Comparison of ENCODE assay signal across 9 mouse cellular contexts in the genomic region with DNA sequence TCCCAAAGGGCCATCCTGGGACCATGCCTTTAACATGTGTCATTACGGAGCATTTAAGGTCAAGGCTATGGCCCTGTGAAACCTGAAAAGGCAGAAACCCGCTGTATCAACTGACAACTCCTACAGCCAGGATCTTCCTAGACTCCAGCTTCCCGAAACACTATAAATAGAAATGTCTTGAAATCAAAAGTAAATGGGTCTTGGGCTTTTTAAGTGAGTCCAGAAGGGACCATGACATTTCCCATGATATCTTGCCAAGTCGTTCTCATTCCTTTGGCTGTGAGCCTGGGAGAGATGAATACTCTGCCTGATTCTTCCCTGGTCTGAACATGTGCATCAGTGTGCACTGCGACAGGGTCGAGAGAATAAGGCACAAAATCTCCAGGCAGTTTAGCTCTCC.
DNase-seq lines count a peak whose midpoint lies in the region; ATAC-seq lines count a peak whose summit lies in the region.
"Had no signal": no experiment of that assay in that cellular context is flagged by ENCODE, and none has a peak within 500 bp of the region (broad histone marks: within the 10 kb centered on the region; RNA-seq: fewer than 3 reads in every experiment).

No protein-coding gene starts in this region.

- 0 out of 2 replicates have a peak, but pooled peaks have one; percentile 48 for ATAC-seq in hindbrain, embryonic 16.5 days
- ATAC-seq in hindbrain, embryonic 12.5 days (ENCODE audit: low FRiP score): no peak
- ATAC-seq in granulocyte monocyte progenitor cell, adult 5-6 weeks (replicated peaks; ENCODE audit: poor library complexity, severe bottlenecking): no peak
- ATAC-seq in erythroblast, adult 5-6 weeks (replicated peaks; ENCODE audit: low FRiP score, poor library complexity, severe bottlenecking): no peak

- H3K9ac ChIP-seq in hindbrain, embryonic 16.5 days (ENCODE audit: low read depth, low read length): no peak overlapping the region
- H3K9ac ChIP-seq in hindbrain, embryonic 12.5 days: no peak overlapping the region
- H3K9ac ChIP-seq: embryonic facial prominence, embryonic 13.5 days had no signal

- no peak overlapping the region for H3K27ac ChIP-seq in hindbrain, embryonic 16.5 days (ENCODE audit: low read depth, low read length)
- H3K27ac ChIP-seq in hindbrain, embryonic 12.5 days: no peak overlapping the region
- H3K27ac ChIP-seq: embryonic facial prominence, embryonic 13.5 days; macrophage had no signal

- H3K4me1 ChIP-seq in hindbrain, embryonic 16.5 days (ENCODE audit: control insufficient read depth, insufficient read depth, low read depth, low read length): peaks cover 18% of the 10 kb centered on the region
- H3K4me1 ChIP-seq in hindbrain, embryonic 12.5 days: no peaks in the 10 kb centered on the region

- H3K27me3 ChIP-seq in hindbrain, embryonic 16.5 days (replicated peaks; ENCODE audit: control insufficient read depth, insufficient read depth, low read length): no peaks in the 10 kb centered on the region
- H3K27me3 ChIP-seq in hindbrain, embryonic 12.5 days: no peaks in the 10 kb centered on the region
- H3K27me3 ChIP-seq: embryonic facial prominence, embryonic 13.5 days had no signal

- WGBS in hindbrain, embryonic 16.5 days: 68% methylated on average over 6 of the region's 6 CpGs
- 75% methylated on average over 6 of the region's 6 CpGs for WGBS in hindbrain, embryonic 12.5 days

- no peak overlapping the region for H3K4me3 ChIP-seq in hindbrain, embryonic 16.5 days (ENCODE audit: low read length)
- no peak overlapping the region for H3K4me3 ChIP-seq in hindbrain, embryonic 12.5 days
- H3K4me3 ChIP-seq: embryonic facial prominence, embryonic 13.5 days had no signal

- H3K9me3 ChIP-seq in hindbrain, embryonic 16.5 days (ENCODE audit: control insufficient read depth, low read length): no peaks in the 10 kb centered on the region
- H3K9me3 ChIP-seq in hindbrain, embryonic 12.5 days (replicated peaks): no peaks in the 10 kb centered on the region

- no peaks in the 10 kb centered on the region for H3K36me3 ChIP-seq in hindbrain, embryonic 16.5 days (ENCODE audit: control insufficient read depth, insufficient read depth, low read length)
- no peaks in the 10 kb centered on the region for H3K36me3 ChIP-seq in hindbrain, embryonic 12.5 days

- no peak overlapping the region for H3K4me2 ChIP-seq in hindbrain, embryonic 16.5 days (ENCODE audit: low read length)
- no peak overlapping the region for H3K4me2 ChIP-seq in hindbrain, embryonic 12.5 days (replicated peaks)
- H3K4me2 ChIP-seq: embryonic facial prominence, embryonic 13.5 days had no signal

- DNase-seq in adrenal gland, postnatal 10 days: peak; percentile 61
- DNase-seq in cerebellum, postnatal 10 days: peak; percentile 72 to 78
- DNase-seq in kidney, postnatal 4 days: peak; percentile 16 to 18

Comparison
In these comparisons a context has a peak if more than half of its experiments do, and no peak if none do; other contexts are left out.
1. DNase-seq: peak in every context shown above with its lines; median percentile 75 in cerebellum, postnatal 10 days; 61 in adrenal gland, postnatal 10 days; 17 in kidney, postnatal 4 days.